Mouse (Mus musculus) T-helper 17 cell (primary cell): ENCODE measurements at regions not wholly inside any gene's neighbourhood (a gene's known extent, or its start where the extent isn't known, plus 50 kb on each side); places are given as distances from the start of the nearest gene placed in this dataset.

Experiments
- in situ Hi-C, 2 experiments: fragments of 300-600 bp; cut with MboI, MseI; formaldehyde crosslinking; loops; 1 replicate in 1 of 2; 2 replicates in 1 of 2; pipeline ENCODE4 v1.15.1; 2025; ENCODE audit warnings: high pct_unique_total_duplicates in 2 of 2

GRCm38 (mm10) chr7:70584480-70584879 lies 217.9 kb upstream of the Nr2f2 start:
- in situ Hi-C loops, result no loop called here

- in situ Hi-C loops, result no loop called here
These were observed 209.8 kb upstream of the Nr2f2 start for GRCm38 (mm10) chr7:70576112-70576910.

DNA sequence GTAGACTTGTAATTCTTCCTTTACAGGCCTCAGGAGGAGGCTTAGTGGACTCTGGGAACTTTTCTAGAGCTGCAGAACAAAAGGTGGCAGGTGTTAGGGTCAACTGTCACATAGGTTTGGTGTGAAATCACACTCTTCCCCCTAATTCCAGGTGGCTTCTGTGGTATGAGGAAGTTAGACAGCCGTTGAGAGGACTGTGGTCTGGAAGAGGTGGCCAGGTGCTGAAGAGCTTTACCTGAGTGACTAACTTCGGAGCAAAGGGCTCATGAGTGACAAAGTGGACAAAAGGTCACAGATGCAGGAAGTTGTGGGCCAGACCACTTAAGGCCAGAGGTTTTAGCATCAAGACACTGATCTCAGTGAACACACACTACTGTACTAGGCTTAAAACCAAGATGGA lies 209.1 kb upstream of the Nr2f2 start:
- in situ Hi-C loops, result no loop called here

GRCm38 (mm10) chr7:70574194-70574593 lies 207.7 kb upstream of the Nr2f2 start:
- in situ Hi-C loops, result no loop called here

DNA sequence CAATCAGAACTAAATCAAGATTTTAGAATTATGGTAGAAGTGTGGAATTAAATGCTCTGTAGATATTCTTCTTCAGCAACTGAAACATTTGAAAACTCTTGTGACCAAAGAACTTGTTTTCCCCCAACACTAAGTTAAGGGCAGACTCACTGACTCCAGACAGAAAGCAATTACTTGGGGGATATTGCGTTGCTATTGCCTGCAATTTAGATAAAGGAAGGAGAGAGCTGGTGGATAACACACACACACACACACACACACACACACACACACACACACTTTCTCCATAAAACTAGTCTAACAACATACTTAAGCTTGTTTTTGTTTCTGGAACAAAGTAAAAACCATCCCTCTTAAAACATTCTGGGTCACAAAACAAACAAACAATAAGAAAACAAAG lies 198.5 kb upstream of the Nr2f2 start:
- in situ Hi-C loops, result no loop called here

- in situ Hi-C loops, result no loop called here
These were observed 182.5 kb upstream of the Nr2f2 start for GRCm38 (mm10) chr7:70548936-70549450.

GRCm38 (mm10) chr7:70541881-70542665 lies 175.5 kb upstream of the Nr2f2 start:
- in situ Hi-C loops, result no loop called here

GRCm38 (mm10) chr7:70539121-70539642 lies 172.6 kb upstream of the Nr2f2 start:
- in situ Hi-C loops, result no loop called here

GRCm38 (mm10) chr7:70536046-70536445 lies 169.5 kb upstream of the Nr2f2 start:
- in situ Hi-C loops, result no loop called here

DNA sequence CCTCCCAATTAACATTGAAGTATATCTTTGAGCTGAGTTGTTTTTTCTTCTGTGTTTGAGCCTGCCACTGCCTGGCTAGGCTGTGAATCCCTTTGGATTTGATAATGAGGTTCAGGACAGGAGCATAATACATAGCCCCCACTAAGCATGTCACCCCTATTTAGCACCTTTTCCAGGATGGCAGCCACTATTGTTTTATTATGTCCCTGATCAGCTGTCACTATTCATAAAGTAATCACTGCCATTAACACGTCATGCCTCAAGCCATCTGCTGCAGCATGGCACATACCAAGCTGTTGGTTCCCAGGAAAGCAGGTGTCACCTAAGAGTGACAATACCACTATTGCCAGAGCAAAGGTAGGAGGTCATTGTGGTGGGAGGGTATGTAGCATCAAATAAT lies 167.0 kb upstream of the Nr2f2 start:
- in situ Hi-C loops, result no loop called here

DNA sequence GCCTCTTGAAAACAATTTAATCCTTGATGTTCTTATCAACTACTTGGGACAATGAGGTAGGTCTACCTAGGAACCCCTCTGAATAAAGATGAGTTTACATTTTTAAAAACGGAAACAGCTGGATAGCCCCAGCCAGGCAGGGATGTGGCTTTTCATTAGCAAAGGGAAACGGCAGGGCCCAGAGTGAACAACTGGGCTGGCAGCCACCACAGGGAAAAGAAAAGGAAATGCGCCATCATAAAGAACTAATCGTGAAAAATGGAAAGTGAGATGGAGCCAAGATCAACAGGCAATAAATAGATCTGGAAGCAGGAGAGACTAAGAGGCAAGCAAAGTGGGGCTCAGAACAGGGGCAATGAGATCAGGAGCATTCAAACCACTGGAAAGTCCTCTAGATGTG lies 161.4 kb upstream of the Nr2f2 start:
- in situ Hi-C loops, result no loop called here

DNA sequence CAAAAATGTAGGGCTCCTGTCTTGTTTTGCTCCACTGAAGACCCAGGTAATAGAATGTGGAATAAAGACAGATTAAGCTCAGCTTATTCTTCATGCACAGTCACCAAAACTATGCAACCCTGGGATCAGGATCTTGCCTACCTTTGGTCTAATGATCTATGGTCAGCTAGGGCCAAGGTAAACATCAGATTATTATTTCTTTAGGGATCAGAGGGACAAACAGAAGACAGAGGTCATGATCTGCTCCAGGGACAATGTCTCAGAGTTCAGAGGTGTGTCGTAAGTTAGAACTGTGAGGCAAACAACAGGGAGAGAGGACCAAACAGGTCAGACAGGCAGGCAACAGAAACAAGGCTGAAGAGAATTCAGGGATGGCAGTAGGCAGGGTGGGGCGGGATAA lies 158.8 kb upstream of the Nr2f2 start:
- in situ Hi-C loops, result no loop called here

DNA sequence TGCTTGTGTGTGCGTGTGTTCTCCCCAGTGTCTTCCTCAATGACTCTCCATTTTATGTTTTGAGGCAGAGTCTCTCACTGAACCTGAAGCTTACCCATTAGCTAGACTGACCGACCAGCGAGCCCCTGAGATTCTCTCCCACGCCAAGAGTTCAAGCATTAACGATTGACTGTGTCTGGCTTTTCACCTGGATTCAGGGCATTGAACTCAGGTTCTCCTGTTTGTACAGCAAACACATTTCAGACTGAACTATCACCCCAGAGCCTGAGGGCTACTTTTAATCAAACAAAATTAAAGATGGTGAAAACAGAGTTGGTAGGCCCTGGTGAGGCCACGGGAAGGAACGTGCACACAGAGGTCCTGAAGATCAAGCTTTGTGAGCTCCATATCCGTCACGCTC lies 158.2 kb upstream of the Nr2f2 start:
- in situ Hi-C loops, result no loop called here

DNA sequence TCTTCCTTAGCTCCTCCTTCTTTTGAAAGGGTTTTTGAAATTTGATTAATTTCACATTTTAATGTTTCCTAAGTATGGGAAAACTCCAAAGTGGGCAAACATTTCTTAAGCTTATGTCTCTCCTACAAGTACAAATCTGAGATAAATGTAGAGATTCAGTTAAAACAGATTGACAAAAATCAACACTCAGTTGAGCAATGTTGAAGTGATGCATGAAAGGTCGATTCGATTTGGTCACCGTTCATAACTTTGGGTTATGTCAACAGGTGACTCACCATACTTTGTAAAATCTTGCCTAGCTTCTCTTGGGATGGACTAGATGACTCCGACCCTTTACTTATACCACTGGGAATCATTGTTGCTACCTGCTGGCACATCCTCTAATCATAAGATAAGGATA lies 157.7 kb upstream of the Nr2f2 start:
- in situ Hi-C loops, result no loop called here

DNA sequence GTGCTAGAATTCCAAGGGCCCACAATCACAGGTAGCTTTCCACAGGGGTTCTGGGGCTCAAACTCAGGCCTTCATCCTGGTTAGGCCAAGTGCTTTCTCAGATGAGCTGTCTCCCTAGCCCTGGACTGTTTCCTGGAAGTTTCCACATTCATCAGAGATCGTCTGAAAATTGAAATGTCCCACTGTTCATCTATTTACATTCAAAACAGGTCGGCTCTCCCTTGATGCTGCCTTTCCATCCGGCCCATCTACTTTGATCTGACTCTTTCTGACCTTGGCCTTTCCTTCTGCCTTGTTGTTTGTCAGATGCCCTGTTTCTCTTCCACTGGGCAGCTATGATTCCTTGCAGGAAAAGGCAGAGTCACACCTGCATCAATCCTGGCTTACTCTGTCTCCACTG lies 150.2 kb upstream of the Nr2f2 start:
- in situ Hi-C loops, result no loop called here

- in situ Hi-C loops, result no loop called here
These were observed 148.9 kb upstream of the Nr2f2 start for GRCm38 (mm10) chr7:70515341-70515851.

GRCm38 (mm10) chr7:70514666-70515065 lies 148.1 kb upstream of the Nr2f2 start:
- in situ Hi-C loops, result no loop called here

GRCm38 (mm10) chr7:70512354-70512753 lies 145.8 kb upstream of the Nr2f2 start:
- in situ Hi-C loops, result no loop called here

DNA sequence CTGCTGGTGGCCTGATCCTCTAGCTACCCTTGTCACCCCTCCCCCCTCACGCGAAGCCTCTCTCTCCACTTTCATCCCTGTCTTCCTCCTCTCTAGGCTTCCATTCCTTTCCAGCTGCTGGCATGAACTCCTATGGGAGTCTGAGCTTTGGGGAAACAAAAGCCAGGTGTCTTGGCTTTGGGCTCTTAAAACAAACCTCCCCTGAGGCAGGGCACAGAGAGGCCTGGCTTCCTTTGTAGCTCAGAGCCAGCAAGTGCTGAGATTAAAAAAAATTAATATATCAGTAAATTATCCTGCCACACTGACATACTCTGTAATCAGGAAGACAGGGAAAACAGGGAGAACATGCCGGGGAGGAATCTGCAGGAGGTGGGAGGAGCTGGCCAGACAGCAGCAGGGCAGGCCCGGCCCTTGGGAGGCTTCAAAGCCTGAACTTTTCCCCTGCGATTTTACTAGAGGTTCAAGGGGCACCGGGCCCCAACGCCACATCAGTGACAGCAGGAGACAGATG lies 139.2 kb upstream of the Nr2f2 start:
- in situ Hi-C loops, result no loop called here

DNA sequence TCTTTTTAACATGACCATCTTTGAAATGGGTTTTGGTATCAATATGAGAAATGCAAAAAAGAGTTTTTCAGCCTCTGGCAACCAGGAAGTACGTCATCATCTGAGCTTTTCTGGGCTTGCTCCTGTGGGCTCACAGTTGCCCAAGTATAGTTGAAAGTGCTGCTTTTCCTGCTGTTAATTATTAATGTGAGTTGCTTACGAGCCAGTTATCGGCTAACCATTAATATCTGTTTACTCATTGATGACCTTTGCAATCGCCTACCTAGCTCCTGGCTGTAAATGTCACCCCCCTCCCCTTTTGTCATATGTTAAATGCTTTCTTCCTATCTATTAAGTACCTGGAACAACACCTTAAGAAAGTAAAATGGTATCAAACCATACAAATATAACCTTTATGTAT lies 135.3 kb upstream of the Nr2f2 start:
- in situ Hi-C loops, result no loop called here

DNA sequence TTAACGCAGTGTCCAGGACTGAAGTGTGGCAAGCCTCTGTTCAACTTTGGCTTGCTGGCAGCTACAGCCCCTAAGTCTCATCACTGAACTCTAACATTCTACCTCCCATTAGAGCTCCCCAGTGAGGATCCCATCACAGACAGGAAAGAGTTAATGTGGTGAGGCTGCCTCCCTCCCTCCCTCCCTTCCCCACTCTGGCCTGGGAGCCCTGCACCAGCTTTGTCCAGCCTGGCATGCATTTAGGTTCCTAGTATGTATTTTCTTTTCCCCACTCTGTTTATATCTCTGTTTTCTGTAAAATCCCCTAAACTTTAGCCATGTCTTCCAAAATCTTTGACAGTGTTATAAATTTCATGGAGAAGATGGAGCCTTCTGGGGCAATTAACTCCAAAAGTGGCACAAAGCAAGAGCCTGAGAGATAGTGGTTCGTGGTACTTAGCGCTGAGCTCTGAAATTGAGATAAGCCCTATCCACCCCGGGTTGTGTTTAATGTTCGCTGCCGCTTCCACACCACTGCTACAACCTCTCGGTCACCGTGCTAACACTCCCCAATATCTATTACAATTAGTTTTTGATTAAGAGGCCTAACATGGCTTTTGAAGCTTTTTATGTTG lies 130.1 kb upstream of the Nr2f2 start:
- in situ Hi-C loops, result no loop called here

- in situ Hi-C loops, result no loop called here
These were observed 117.7 kb upstream of the Nr2f2 start for GRCm38 (mm10) chr7:70484201-70484600.
